Comparison of ENCODE assay signal across 8 mouse cellular contexts in the genomic region with DNA sequence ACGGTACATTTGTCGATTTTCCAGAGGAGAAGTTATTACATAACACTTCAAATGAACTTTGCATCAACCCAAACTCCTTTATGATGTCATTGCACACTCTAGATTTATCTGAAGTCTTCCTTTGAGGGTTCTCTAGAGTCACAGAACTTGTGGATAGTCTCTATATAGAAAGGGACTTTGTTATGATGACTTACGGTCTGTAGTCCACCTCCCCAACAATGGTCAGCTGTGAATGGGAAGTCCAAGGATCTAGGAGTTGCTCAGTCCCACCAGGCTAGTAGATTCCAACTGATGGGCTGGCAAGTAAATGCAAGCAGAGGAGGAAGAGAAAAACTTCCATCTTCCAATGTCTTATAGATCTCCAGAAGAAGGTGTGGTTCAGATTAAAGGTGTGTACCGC. TPM values are rescaled to one million over a fixed set of nuclear protein-coding genes. Genes with fewer than 3 reads are reported as not detected.
A peak's percentile ranks its signal among the peaks of the same experiment; 100 is the strongest.
DNase-seq lines count a peak whose midpoint lies in the region; ATAC-seq and TF ChIP-seq lines count a peak whose summit lies in the region.

No protein-coding gene starts in this region.

- peak overlapping the region; percentile 57 for H3K9ac ChIP-seq in forebrain, embryonic 16.5 days (replicated peaks; ENCODE audit: low read depth, low read length)
- no peak overlapping the region; the same call in 1 of the 2 replicates for H3K9ac ChIP-seq in liver, embryonic 15.5 days

- H3K27ac ChIP-seq in forebrain, embryonic 16.5 days (ENCODE audit: low read length) = peak overlapping the region; percentile 91
- peak overlapping the region; percentile 63 for H3K27ac ChIP-seq in liver, embryonic 15.5 days (replicated peaks)

- H3K36me3 ChIP-seq in C2C12 (ENCODE audit: control insufficient read depth, insufficient read depth) = peaks cover 20% of the 10 kb centered on the region
- peaks cover 13% of the 10 kb centered on the region; the same call in 1 of the 2 replicates for H3K36me3 ChIP-seq in forebrain, embryonic 16.5 days (ENCODE audit: control insufficient read depth, insufficient read depth)
- H3K36me3 ChIP-seq in liver, embryonic 15.5 days (replicated peaks) = peaks cover 21% of the 10 kb centered on the region

- H3K79me2 ChIP-seq in C2C12 (ENCODE audit: control insufficient read depth, insufficient read depth) = peaks cover 37% of the 10 kb centered on the region

- peaks cover 28% of the 10 kb centered on the region for H3K79me3 ChIP-seq in C2C12 (ENCODE audit: low read depth)

- WGBS in forebrain, embryonic 16.5 days = 30% methylated on average over 4 of the region's 4 CpGs
- WGBS in liver, embryonic 15.5 days (ENCODE audit: insufficient replicate concordance) = 30% methylated on average over 4 of the region's 4 CpGs

- peak overlapping the region; percentile 66 for H3ac ChIP-seq in C2C12 (ENCODE audit: control insufficient read depth, insufficient read length, low read depth)

- H3K4me2 ChIP-seq in forebrain, embryonic 16.5 days (ENCODE audit: low read length) = peak overlapping the region; percentile 66
- H3K4me2 ChIP-seq in liver, embryonic 15.5 days = peak overlapping the region; percentile 71

- peak overlapping the region; percentile 38 for H3K4me3 ChIP-seq in C2C12 (ENCODE audit: insufficient read depth, poor library complexity, severe bottlenecking)
- peak overlapping the region; percentile 100 for H3K4me3 ChIP-seq in forebrain, embryonic 16.5 days (replicated peaks; ENCODE audit: low read length)
- H3K4me3 ChIP-seq in liver, embryonic 15.5 days (replicated peaks) = peak overlapping the region; percentile 98

- H3K4me1 ChIP-seq in forebrain, embryonic 16.5 days (replicated peaks; ENCODE audit: control insufficient read depth, insufficient read depth, low read length) = peaks cover 8% of the 10 kb centered on the region
- H3K4me1 ChIP-seq in liver, embryonic 15.5 days (replicated peaks) = peaks cover 18% of the 10 kb centered on the region

- TF ChIP-seq CTCF in C2C12 (IDR thresholded peaks at IDR 0.05; ENCODE audit: control insufficient read depth, insufficient read depth, insufficient read length) = no peak

- H3K27me3 ChIP-seq in C2C12 (ENCODE audit: control insufficient read depth, insufficient read depth, insufficient read length) = no peaks in the 10 kb centered on the region
- no peaks in the 10 kb centered on the region for H3K27me3 ChIP-seq in forebrain, embryonic 16.5 days (replicated peaks; ENCODE audit: control insufficient read depth, insufficient read depth, low read length)
- H3K27me3 ChIP-seq in liver, embryonic 15.5 days = peaks cover 8% of the 10 kb centered on the region; the same call in 1 of the 2 replicates

- DNase-seq in heart, adult 11 months = peak; percentile 86
- DNase-seq in heart, postnatal 4 days = no peak
- no peak for DNase-seq in frontal cortex, postnatal 25 days (ENCODE audit: low spot score in 2 of 2)
- DNase-seq in ovary, postnatal 14 days (ENCODE audit: low spot score) = no peak
- no peak for DNase-seq in spleen, postnatal 36 days (ENCODE audit: low spot score in 2 of 2)

- no peak for ATAC-seq in forebrain, embryonic 16.5 days
- no peak for ATAC-seq in liver, embryonic 15.5 days (ENCODE audit: insufficient read depth)

- H3K9me3 ChIP-seq in forebrain, embryonic 16.5 days (ENCODE audit: control insufficient read depth, low read length) = no peaks in the 10 kb centered on the region
- H3K9me3 ChIP-seq in liver, embryonic 15.5 days (replicated peaks) = no peaks in the 10 kb centered on the region

TF ChIP-seq in C2C12, 6 proteins besides CTCF, POLR2A, EP300 and RAD21:
- TF ChIP-seq FOSL1 (IDR thresholded peaks at IDR 0.05; ENCODE audit: insufficient read depth, low read length, poor library complexity, severe bottlenecking) = no peak
- no peak for TF ChIP-seq USF1 (IDR thresholded peaks at IDR 0.05; ENCODE audit: low read depth)
- no peak for TF ChIP-seq MYOD1 (IDR thresholded peaks at IDR 0.05; ENCODE audit: control insufficient read depth, insufficient read length, low read depth)
- no peak for TF ChIP-seq CEBPB (IDR thresholded peaks at IDR 0.05; ENCODE audit: low read depth)
- no peak for TF ChIP-seq MYOG (IDR thresholded peaks at IDR 0.05; ENCODE audit: control insufficient read depth, extremely low read depth, insufficient read length)
- TF ChIP-seq MAX (IDR thresholded peaks at IDR 0.05) = no peak
TF ChIP-seq in C2C12: peak in this region for 0.

RNA-seq across cellular contexts. Expression of gene Wbp11, which starts 0.6 kb away (rescaled TPM):
- 10 to 100 TPM; 89.9 to 90.8 TPM for total RNA-seq in heart, postnatal 4 days (2021)
- polyA plus RNA-seq in C2C12 (2012; fragmentation: generic; extraction: Trizol) = 65.9 TPM
- polyA plus RNA-seq in forebrain, embryonic 16.5 days (2015; fragmentation: Nextera tagmentation; extraction: Ambion mirVana) = 79.2 and 82.3 TPM in 2 replicates
- polyA plus RNA-seq in liver, embryonic 15.5 days (2015; fragmentation: Nextera tagmentation; extraction: Ambion mirVana) = 49.0 and 51.6 TPM in 2 replicates

RNA-seq across cellular contexts. Expression of gene BC049715, which starts 1.3 kb away (rescaled TPM):
- 1 to 10 TPM; 2.1 to 2.5 TPM for total RNA-seq in heart, postnatal 4 days (2021)
- 0.13 TPM for polyA plus RNA-seq in C2C12 (2012; fragmentation: generic; extraction: Trizol)
- 1.0 and 1.4 TPM in 2 replicates for polyA plus RNA-seq in forebrain, embryonic 16.5 days (2015; fragmentation: Nextera tagmentation; extraction: Ambion mirVana)
- 0.71 and 1.0 TPM in 2 replicates for polyA plus RNA-seq in liver, embryonic 15.5 days (2015; fragmentation: Nextera tagmentation; extraction: Ambion mirVana)

RNA-seq across cellular contexts. Expression of gene Smco3, which starts 6.6 kb away (rescaled TPM):
- total RNA-seq in heart, postnatal 4 days (2021) = under 1 TPM in 1 of 2 experiments, not detected in 1; 0.20 TPM
- polyA plus RNA-seq in C2C12 (2012; fragmentation: generic; extraction: Trizol) = 0.11 TPM
- polyA plus RNA-seq in forebrain, embryonic 16.5 days (2015; fragmentation: Nextera tagmentation; extraction: Ambion mirVana) = 0.54 and 0.91 TPM in 2 replicates
- polyA plus RNA-seq in liver, embryonic 15.5 days (2015; fragmentation: Nextera tagmentation; extraction: Ambion mirVana) = not detected in 2 replicates

RNA-seq across cellular contexts. Expression of gene H2afj, which starts 20.6 kb away (rescaled TPM):
- 10 to 100 TPM; 28.1 to 33.6 TPM for total RNA-seq in heart, postnatal 4 days (2021)
- polyA plus RNA-seq in C2C12 (2012; fragmentation: generic; extraction: Trizol) = 322 TPM
- polyA plus RNA-seq in forebrain, embryonic 16.5 days (2015; fragmentation: Nextera tagmentation; extraction: Ambion mirVana) = 107 and 113 TPM in 2 replicates
- polyA plus RNA-seq in liver, embryonic 15.5 days (2015; fragmentation: Nextera tagmentation; extraction: Ambion mirVana) = 113 and 131 TPM in 2 replicates

RNA-seq across cellular contexts. Expression of gene Hist4h4, which starts 24.5 kb away (rescaled TPM):
- total RNA-seq in heart, postnatal 4 days (2021) = 10 to 100 TPM; 32.8 to 34.4 TPM
- 0.80 TPM for polyA plus RNA-seq in C2C12 (2012; fragmentation: generic; extraction: Trizol)
- 0.62 and 0.81 TPM in 2 replicates for polyA plus RNA-seq in forebrain, embryonic 16.5 days (2015; fragmentation: Nextera tagmentation; extraction: Ambion mirVana)
- 0.93 and 1.2 TPM in 2 replicates for polyA plus RNA-seq in liver, embryonic 15.5 days (2015; fragmentation: Nextera tagmentation; extraction: Ambion mirVana)

Comparison
In these comparisons a context has a peak if more than half of its experiments do, and no peak if none do; other contexts are left out.
1. H3K4me3 ChIP-seq: peak in every context shown above with its lines; median percentile 100 in forebrain, embryonic 16.5 days; 98 in liver, embryonic 15.5 days; 38 in C2C12.